Mouse (Mus musculus) thymus, adult 2 months (tissue): ENCODE results near the gene Nolc1.

ENCODE experiments used
- CTCF ChIP-seq: fragments of 200-500 bp; IDR thresholded peaks from 2 replicates; pipeline ENCODE4 v1.5.1; 2012; ENCODE audit warnings: mild to moderate bottlenecking, control low read depth, low read length, moderate library complexity, borderline replicate concordance; ENCODE audit not compliant: control insufficient read depth, poor library complexity, insufficient read depth; ENCODE audit errors: extremely low read depth
- POLR2A ChIP-seq: fragments of 200-500 bp; IDR thresholded peaks from 2 replicates; pipeline ENCODE4 v1.6.1; 2012; ENCODE audit warnings: mild to moderate bottlenecking, low read length, control low read depth, moderate library complexity; ENCODE audit not compliant: control insufficient read depth, poor library complexity, insufficient read depth; ENCODE audit errors: extremely low read depth

DNA sequence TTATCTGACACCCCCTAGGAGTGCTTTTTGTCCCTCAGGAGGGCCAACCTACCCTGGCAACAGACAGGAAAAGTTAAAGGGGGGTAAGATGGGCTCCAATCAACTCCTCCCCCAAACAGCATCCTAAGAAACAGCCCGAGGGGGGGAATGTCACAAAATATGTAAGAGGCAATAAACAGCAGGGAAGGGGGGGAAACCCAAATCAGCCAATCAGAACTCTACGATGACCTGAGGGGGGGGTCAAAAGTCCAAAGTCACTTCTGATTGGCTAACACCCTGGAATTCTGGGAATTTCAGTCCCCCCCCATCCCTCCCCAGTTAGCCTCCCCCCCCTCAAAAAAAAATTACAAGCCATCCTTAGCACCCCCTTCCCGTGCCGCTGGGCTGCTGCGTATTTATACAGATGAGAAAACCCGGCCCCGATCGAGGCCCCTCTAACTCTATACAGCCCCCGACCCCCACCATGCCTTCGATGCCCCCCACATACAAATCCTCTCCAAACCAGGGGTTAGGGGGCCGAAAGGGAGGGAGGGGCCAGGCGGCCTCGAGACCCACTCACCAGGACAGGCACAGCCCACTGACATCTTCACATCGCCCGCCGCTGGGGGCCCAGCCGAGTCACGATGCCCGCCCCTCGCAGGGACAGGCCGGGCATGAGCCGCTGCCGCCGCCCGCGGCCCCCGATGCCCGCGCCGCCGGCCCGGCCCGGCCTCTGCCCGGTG lies 31.2 kb upstream of the Nolc1 start, which contains the start of gene Pprc1:
- TF ChIP-seq POLR2A (peak; percentile 72), CTCF (no peak)
